Mouse (Mus musculus) right cerebral cortex, postnatal 10 days (tissue): ENCODE measurements around the gene Dtx1.

Source experiments
- DNase-seq, 2 experiments: peaks; one replicate each; pipeline ENCODE4 v3.0.0; 2021; ENCODE audit warnings: low spot score in 2 of 2

Gene Dtx1

DNA sequence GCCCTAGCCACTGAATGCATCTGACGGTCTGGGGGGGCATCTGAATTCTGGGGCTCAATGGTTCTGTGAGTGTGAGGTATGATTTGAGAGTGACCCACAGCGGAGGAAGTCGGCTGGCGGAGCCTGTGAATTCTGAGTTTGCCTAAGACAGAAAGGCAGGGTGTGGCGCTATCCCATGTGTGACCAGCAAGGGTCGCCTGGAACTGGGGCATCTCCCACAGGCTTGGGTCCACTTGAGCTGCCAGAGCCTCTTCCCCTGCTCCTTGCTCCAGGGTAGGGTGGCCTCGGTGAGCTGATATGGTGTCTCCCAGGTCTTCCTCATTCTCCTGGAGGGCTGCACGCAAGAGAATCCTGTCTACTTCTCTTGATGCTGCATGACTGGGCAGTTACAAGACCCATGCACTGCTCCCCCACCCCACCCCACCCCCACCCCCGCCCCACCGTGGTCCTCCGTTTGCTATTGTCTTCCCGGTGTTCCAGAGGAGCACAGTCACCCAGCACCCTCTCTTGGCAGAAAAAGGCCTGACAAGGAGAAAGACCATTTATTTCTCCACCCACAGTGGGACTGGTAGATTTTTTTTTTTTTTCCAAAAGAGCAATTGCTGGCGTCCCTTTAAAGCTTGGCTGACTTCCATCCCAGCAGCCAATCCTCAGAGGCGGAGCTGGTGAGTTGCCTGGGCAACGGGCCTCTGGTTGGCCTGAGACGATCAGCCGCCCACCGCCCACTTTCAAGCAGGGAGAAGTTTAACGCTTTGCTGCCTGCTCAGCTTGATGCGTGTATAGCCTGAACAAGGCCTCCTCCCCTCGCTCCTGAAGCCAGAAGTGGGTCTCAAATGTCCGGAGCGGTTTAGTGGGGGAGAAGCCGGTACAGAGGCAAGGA lies 31.8 kb downstream of the Dtx1 start:
- peak; percentile 98 to 99 for DNase-seq

DNA sequence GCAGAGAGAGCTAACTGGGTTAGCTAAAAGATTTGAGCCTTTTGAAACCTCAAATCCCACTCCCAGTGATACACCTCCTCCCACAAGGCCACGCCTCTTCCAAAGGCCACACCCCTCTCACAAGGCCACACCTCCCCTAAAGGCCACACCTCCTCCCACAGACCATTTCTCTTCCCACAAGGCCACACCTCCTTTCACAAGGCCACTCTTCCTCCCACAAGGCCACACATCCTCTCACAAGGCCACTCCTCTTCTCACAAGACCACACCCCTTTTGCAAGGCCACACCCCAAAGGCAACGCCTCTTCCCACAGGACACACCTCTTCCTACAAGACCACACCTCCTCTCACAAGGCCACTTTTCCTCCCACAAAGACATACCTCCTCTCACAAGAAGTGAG lies 34.2 kb downstream of the Dtx1 start:
- DNase-seq = peak in 1 of 2 experiments; percentile 34

DNA sequence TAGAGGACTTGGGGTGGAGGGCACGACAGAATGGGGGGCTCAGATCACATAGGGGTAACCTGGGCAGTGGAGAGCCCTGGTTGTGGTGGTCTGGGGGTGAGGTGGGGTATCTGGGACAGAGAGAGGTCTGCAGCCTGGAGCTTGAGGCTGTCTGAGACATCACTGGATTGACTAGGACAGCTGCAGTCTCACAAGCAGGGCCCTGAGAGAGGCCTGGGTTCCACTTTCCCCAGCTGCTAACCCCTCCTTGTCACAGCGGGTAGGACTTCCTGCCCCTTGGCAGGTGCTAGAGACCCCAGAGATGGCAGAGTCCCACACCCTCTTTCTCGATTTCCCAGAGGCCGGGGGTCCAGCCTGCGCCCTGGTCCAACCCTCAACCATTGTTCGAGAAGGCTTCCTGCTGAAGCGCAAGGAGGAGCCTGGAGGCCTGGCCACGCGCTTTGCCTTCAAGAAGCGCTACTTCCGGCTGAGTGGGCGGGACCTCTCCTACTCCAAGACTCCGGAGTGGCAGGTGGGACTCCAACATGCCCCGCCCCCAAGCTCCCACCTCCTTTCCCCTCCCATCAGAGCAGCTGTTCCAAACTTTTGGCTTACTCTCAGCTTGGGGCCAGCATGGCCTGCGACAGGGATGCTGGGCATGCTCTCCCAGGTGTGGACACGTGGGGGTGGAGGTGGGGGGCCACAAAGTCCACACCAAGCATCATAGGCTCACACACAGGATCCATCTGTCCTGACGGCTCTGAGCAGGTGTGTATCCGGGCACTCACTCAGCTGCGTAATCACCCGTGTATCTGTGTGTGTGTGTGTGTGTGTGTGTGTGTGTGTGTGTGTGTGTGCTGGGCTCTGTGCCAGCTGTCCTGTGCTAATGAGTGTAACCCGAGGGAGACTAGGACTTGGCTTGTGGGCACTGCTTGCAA lies 37.2 kb downstream of the Dtx1 start:
- peak; percentile 67 to 78 for DNase-seq

DNA sequence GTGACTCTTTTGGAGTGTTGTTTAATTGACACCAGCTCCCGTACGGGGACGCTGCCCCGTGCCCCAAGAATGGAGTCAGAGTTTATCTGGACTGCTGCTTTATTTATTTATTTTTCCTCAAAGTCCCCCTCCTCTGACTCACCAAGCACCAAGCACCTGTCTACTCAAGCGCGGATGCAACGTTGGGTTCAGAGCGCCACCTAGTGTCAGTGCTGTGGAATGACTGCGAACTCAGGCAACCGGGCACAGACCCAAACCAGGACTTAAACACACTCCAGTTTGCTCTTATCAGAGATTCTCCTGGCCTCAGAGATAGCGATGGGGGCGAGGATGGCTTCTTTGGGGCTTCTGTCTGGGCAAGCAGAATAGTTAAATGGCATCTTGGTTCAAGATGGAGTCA lies 38.1 kb downstream of the Dtx1 start:
- peak; percentile 83 to 85 for DNase-seq

DNA sequence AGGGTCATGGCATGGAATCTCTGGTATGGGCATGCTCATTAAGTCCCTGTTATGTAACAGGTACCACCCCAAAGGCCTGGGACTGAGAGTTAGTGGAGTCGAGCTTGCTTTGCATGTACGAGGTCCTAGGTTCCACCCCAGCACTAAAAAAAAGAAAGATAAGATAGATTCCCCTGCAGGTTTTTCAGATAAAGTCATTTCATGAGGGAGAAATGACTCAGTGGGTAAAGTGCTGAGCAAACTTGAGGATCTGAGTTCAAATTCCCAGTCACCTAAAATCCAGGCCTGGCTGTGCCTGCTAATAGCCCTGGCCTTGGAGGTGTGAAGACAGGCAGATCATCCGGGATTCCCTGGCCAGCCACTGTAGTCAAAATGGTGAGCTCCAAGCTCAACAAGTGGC lies 39.9 kb downstream of the Dtx1 start:
- no peak for DNase-seq

DNA sequence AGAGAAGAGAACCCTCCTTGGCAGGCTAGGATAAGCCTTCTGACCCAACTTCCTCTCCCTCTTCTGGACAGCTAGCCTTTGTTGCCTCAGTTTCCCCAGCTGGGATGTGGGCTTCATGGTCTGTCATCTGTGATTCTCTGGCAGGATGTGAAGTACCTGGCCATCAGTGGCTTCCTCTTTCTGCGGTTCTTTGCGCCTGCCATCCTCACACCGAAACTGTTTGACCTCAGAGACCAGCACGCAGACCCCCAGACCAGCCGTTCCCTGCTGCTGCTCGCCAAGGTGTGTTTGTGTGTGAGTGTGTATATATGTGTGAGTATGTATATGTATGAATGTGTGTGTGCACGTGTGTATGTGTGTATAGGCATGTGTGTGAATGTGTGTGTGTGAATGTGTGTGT lies 41.6 kb downstream of the Dtx1 start:
- DNase-seq = no peak

DNA sequence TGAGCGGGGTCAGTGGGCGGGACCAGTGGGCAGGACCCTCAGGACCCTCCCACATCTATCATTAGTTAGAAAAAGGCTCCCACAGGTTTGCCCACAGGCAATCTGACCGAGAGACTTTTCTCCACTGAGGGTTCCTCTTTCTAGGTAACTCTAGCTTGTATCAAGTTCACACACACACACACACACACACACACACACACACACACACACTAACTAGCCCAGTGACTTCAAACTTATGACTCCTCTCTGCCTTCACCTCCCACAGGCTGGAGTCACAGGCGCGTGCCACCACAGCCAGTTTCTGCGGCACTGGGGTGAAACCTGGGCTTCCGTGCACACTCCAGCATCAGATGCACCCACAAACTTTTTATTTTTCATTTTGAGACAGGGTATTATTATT lies 43.0 kb downstream of the Dtx1 start:
- DNase-seq = no peak

DNA sequence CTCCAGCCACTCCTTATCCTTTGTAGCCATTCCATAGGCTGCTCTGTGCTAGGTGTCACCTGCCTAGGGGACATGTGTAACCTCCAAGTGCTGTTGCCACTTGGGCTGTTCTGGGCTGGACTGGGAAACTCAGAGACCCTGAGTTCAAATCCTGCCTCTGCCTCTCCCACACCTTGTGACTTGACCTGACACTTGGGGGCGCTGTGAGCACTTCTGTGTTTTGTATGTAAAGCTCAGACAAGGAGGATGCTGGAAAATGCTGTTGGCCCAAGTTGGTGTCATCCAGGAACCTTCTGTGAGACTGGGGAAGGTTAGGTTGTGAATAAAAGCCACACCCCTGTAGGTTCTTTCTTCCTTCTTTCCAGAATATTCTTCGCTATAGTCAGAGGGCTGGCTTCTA lies 46.8 kb downstream of the Dtx1 start:
- DNase-seq = no peak

DNA sequence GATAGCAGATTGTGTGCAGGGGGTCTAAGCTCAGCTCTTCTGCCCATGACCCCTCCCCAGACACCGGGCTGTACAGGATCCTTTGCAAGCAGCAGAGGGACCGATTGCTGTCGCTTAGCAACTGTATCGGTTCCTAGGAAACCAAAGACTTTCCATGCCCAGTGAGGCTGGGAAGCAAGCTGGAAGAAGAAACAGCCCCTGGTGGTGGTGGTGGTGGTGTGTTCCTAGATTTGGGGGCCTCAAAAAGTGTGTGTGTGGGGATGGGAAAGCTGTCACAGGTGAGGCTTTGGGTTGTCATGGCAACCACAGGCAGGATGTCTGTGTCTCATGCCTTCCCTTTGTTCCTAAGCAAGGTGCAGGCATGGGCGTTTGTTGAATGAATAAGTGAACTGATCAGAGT lies 50.9 kb downstream of the Dtx1 start:
- DNase-seq = peak; percentile 81 to 87

DNA sequence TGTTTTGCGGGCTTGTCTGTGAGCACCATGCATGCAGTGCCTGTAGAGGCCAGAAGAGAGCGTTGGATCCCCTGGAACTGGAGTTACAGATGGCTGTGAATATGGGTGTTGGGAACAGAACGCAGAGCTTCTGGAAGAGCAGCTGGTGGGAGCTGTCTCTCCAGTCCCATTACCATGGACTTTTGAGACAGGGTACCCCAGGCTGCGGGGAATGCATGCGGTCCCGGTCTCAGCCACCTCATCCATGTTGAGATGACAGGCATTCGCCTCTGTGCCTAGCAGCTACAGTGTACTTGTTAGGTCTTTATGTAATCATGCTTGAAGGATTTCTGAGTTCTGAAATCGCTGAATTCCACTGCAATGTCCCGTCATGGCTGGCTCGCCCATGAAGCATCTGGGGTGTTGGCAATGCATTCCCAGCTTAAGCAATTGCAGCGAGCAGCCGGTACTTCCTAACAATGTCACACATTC lies 55.4 kb downstream of the Dtx1 start:
- DNase-seq = peak; percentile 69 to 82

DNA sequence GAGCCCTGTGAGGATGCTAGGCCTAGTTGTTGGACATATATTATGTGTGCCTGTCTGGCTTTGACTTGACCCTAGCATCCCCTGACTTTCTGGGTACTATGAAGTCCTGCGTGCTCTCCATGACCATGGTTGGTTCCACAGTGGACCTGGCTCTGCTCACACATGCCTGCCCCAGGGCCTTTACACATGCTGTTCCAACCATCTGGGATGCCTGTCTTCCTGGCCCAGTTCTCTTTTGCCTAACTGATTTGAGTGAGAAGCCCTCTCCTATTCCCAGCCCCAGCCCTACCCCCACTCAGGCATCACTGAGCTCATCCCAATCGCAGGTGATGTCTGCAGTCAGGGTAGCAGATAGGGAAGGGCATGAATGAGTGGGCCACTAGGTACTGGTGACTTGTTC lies 57.9 kb downstream of the Dtx1 start:
- DNase-seq = no peak

DNA sequence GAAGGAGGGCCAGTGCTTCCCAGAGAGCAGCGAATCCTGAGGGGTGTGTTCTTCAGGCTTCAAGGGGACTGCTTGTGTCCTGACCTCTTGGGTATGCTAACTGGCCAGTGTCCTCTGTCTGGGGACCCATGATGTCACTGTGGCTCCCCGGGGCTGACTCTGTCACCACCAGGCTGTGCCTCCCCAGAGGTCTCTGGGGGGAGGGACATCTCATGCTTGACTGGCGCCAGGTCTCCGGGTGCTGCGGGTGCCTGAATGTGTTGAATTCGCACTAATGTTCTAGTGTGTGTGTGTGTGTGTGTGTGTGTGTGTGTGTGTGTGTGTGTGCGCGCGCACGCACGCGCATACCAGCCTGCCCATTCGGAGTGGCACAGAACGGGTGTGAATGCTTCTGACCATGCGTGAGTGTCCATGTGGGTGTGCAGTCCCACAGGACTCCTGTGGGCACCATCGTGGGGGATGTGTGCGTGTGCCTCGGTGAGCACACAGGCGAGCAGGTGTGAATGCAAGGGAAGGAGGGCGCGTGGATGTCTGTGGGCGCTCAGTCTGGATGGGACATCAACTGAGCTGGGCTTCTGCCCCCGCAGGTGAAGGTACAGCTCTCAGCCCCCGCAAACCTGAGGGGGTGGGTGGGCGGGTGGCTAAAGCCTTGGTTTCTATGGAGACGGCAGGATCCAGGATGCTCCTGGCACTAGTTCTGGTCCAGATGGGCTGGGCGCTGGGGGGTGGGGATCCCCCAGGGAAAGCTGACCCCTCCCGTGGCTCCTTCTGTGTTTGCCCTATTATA lies 58.6 kb downstream of the Dtx1 start:
- DNase-seq = peak; percentile 65 to 73

DNA sequence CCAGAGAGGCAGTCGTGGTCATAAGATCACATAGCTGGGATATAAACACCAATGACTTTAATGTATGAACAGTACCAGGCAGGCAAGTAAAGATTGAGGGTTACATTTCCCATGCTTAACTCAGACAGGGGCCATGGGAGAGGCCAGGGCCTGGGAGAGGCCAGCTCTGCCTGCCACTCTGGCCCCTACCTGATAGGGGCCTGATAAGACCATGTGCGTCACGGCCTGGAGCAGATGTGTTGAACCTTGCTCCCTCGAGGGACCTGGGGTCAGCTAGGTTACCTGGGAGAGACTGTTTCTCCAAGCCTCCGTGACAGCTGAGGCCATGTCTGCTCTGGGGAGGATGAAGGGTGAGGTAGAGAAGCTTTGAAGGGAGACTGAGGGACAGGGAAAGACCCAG lies 60.5 kb downstream of the Dtx1 start:
- DNase-seq = no peak

DNA sequence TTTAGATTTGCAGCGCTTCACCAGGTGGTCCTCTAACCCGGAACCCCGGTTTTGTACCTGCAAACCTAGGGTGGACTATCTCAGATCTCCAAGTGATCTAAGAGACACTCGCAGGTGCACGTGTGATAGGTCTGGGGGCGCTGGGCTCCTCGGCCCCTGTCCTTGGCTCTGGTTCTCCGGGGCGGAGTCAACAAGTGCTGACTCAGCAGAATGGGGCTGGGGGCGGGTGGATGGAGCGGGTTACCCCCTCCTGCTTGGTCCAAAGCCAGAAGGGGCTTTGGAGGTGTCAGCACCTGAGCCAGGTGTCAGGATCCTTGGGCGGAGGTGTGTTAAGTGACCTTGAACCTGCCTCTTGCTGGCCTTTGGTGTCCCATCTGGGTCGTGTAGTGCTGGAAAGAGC lies 61.8 kb downstream of the Dtx1 start:
- DNase-seq = peak in 1 of 2 experiments; percentile 56

DNA sequence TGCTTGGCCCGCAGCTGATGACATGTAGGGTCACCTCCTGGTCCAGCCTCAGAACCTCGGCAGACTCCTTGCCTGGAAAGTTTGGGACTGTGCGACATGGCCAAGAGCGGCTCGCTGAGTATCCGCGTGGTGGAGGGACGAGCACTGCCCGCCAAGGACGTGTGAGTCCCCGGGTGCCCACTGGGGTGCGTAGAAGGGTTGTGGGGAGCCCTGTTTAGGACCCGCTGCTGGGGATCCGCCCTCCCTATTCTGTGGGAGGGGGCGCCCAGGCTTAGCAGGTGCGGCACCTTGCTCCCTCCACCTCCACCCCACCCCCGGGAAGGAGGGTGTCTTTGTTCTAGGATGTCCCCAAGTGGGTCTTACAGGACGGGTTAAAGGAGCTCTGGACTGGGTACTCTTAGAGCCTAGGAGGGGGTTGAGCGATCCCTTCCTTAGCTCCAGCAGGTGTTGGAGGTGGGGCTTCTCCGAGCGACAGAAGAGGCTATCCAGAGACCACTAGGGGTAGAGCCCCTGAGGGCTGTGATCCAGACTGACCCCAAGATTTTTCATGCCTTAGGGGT lies 62.3 kb downstream of the Dtx1 start:
- peak; percentile 67 to 72 for DNase-seq

DNA sequence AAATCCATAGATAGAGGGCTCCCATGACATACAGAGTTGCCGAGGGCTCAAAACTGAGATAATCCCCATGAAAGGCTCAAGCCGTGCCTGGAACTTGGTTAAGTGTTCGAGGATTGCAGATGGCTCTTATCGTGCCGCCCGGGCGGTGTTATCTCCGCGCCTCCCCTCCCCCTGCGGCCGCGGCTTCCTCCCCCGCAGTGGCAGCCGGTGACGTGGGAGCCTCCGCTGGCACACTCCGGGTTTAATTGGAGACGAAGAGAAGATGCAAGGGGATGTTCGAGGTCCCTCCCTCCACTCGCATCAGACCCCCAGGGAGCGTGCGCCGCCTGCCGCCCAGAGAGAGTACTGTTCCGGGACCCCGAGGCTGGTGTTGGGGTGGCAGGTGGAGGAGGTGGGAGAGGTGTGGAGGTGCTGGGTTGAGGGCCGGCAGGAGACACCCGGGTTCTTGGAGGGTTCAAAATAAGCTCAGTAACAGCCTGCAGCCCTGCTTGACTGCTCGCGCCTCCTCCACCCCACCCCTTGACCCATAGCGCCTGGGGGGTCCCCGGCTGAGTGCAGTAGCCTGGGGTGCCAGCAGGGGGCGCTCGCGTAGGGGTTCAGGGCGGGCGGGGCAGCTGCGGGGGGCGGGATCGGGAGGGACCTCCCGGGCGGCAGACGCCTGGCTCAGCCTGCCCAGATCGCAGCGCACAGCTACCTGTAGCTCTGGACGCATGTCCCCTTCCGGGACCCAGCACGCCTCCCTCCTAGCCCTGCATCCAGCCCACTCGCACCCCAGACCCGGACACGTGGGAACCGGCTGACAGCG lies 63.0 kb downstream of the Dtx1 start, which contains the start of gene Rasal1:
Rasal1 (plus strand) TSS at position 244 of the 805 bp plus-strand sequence.
- peak; percentile 92 to 93 for DNase-seq

DNA sequence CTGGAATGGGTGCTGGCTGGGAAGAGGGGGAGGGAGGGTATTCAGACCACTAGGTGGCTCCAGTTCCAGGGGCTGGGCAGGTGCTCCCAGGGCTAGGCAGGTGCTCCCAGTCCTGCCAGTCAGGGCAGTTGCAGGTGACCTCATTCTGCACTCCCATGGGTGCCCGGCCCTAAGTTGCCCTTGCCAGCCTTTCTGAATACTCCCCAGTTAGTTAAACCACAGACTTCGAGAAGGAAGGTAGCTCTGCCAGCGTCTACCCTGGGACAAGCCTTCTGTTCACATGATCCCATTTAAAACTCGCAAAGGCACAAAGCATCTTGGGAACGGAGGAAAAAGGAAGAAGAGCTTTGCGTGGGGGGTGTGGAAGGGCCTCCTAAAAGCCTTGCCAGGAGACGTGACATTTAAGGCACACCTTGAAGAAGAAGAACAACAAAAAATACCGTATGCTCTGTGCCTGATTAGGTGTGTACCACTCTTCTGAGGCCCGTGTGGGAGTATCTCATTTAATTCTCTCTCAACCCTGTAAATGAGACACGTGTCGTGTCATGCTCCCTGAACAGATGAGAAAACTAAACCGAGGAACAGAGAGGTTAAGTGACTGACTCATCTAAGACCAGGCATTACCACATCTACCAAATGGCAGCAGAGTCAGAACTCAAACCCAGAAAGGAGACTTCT lies 63.8 kb downstream of the Dtx1 start:
- DNase-seq = peak in 1 of 2 experiments; percentile 61

DNA sequence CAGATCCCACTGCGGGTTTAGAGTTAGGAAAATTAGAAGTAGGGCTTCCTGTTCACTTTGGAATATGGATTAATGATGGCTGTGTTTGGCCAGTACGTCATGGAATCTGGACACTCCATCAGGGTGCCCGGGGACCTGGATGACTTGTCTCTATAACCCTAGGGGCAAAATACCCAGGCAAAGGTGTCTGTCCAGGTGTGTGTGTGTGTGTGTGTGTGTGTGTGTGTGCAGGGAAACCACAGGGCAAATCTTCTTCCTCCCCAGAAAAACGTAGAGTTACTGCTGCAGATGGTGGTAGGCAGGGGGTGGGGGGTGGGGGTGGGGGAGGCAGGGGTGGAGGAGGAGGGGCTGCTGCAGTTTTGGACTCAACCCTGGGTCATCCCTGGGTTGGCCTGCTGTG lies 64.4 kb downstream of the Dtx1 start:
- no peak for DNase-seq

DNA sequence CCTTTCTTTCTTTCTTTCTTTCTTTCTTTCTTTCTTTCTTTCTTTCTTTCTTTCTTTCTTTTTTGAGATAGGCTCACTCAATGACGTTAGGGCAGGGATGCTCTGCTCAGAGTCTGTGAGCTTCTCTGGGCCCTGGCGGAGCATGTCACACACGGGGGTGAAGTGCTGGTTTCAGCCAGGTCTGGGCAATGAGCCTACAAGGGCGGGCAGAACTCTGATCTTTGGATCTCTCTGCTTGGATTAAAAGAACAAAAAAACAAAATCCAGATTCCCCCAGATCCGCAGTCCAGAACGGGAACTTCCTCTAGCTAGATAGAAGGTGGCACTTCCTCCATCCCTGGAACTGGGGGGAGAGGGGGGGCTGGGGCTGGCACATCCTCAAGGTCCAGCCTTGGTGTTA lies 65.9 kb downstream of the Dtx1 start:
- DNase-seq = peak in 1 of 2 experiments; percentile 42

DNA sequence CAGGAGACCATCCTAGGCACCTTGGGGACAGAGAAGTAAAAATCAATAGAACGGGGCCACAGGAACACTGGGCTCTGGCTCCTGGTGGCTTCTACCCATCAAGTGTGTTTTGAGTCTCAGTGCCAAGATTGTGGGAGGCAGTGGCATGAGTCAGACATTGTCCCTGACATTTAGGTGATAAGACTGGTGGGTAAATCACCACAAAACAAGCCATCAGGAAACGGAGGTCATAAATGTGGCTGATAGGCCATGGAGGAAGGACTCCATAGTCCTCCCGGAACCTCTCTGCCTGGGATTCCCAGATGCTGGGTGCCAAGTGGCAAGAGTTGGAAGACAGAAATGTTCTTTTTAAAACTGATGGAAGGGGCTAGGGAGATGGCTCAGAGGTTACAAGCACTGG lies 67.5 kb downstream of the Dtx1 start:
- no peak for DNase-seq
